Mouse (Mus musculus): Measurements from ENCODE around the gene Olfr444.

Gene Olfr444

GRCm38 (mm10) chr6:42948767-42949166, at the start of gene Olfr444:
Gene Olfr444, plus strand, starts transcription at chr6:42949067.
- DNase-seq = no peak

DNA sequence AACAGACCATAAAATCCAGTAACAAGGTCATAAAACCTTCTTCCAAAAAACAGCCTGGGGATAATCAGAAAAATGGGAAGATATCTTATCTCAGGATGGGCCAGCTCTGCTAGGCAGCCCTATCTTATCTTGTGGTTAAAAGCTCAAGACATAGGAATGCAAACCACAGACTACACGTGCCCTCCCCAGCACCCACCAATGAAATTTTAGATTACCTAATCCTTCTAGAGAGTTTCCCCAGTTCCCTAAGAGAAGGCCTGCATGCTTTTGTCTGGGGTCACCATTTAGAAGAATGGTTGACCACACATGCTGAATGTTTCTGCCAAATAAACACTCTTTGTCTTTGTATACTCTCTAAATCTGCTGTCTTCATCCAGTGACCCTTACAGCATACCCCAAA, 48.5 kb upstream of the Olfr444 start:
- DNase-seq = no peak

- DNase-seq = no peak
Measured at GRCm38 (mm10) chr6:42908578-42908977, 40.3 kb upstream of the Olfr444 start, which contains the start of gene Olfr447. Gene Olfr447, plus strand, starts transcription at chr6:42908878.

DNA sequence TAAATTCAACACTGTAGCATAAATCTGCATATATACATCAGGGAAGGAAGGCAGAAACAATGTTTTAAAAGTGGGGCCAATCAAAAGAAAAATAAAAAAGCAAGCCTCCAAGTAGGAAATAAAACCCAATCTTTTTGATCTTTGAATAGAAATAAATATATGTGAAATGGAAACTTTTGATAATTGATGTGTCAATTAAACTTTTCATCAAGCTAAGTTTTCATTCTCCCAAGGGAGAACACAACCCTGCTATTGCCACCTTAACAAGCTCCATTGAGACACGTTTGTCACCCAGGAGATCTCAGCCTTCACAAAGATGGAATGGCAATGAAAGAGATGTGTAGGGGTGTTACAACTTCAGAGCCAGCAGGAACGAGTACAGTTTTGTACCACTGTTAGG, 27.8 kb upstream of the Olfr444 start, which contains the start of gene Olfr446:
Gene Olfr446, plus strand, starts transcription at position 301 of the 400 bp plus-strand sequence.
- DNase-seq = no peak

DNA sequence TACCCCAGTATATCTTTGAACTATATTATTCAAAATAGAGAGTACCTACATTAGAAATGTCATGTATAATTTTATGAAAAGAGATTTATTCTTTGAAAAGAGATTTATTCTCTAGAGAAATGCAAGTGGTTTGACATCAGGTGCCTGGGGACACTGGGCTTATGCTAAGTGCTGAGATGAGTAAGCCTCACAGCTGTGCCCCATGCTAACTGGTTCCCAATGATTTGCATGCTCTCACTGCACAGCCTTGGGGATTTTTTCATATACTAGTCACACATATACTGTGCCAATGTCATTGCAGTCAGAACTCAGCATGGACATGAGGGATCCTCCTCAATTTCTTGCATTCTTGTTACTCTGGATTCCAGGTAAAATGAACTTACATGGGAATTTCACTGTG, 31.5 kb downstream of the Olfr444 start:
- no peak for DNase-seq

All from cerebellum, postnatal 14 days (tissue).